Mouse (Mus musculus): ENCODE measurements at regions not wholly inside any gene's neighbourhood (a gene's known extent, or its start where the extent isn't known, plus 50 kb on each side); places are given as distances from the start of the nearest gene placed in this dataset.

- H3K36me3 ChIP-seq (ENCODE audit: control insufficient read depth, insufficient read depth, low read length), result no peaks in the 10 kb centered on the region
- 85% methylated on average over 1 of the region's 1 CpGs for WGBS
Measured at GRCm38 (mm10) chr5:101441782-101442181, 223.0 kb downstream of the Nkx6-1 start.

GRCm38 (mm10) chr5:101437666-101438299 lies 227.0 kb downstream of the Nkx6-1 start:
- WGBS, result 75% methylated on average over 14 of the region's 14 CpGs
- DNase-seq (ENCODE audit: low spot score) (no peak), ATAC-seq (ENCODE audit: low FRiP score) (no peak)
- no peaks in the 10 kb centered on the region for H3K36me3 ChIP-seq (ENCODE audit: control insufficient read depth, insufficient read depth, low read length)
- no peaks in the 10 kb centered on the region for H3K27me3 ChIP-seq (ENCODE audit: control insufficient read depth, insufficient read depth, low read length)
- H3K4me3 ChIP-seq (ENCODE audit: low read depth, low read length), result no peak overlapping the region
- H3K9me3 ChIP-seq (ENCODE audit: control insufficient read depth, low read length), result no peaks in the 10 kb centered on the region
- no peaks in the 10 kb centered on the region for H3K4me1 ChIP-seq (replicated peaks; ENCODE audit: control insufficient read depth, insufficient read depth, low read length)
- H3K9ac ChIP-seq (ENCODE audit: low read depth, low read length), result no peak overlapping the region
- no peak overlapping the region for H3K27ac ChIP-seq (ENCODE audit: low read depth, low read length)
- no peak overlapping the region for H3K4me2 ChIP-seq (replicated peaks; ENCODE audit: low read depth, low read length)

More at GRCm38 (mm10) chr5:101441782-101442181, 223.0 kb downstream of the Nkx6-1 start:
- no peaks in the 10 kb centered on the region for H3K9me3 ChIP-seq (ENCODE audit: control insufficient read depth, low read length)
- H3K4me1 ChIP-seq (replicated peaks; ENCODE audit: control insufficient read depth, insufficient read depth, low read length), result no peaks in the 10 kb centered on the region
- H3K27ac ChIP-seq (ENCODE audit: low read depth, low read length), result no peak overlapping the region
- H3K4me2 ChIP-seq (replicated peaks; ENCODE audit: low read depth, low read length), result no peak overlapping the region
- no peak overlapping the region for H3K4me3 ChIP-seq (ENCODE audit: low read depth, low read length)
- DNase-seq (ENCODE audit: low spot score) (peak; percentile 33), ATAC-seq (ENCODE audit: low FRiP score) (no peak)
- H3K27me3 ChIP-seq (ENCODE audit: control insufficient read depth, insufficient read depth, low read length), result no peaks in the 10 kb centered on the region; the same call in 1 of the 2 replicates
- H3K9ac ChIP-seq (ENCODE audit: low read depth, low read length), result no peak overlapping the region

- 15% methylated on average over 13 of the region's 13 CpGs for WGBS
- H3K4me2 ChIP-seq (replicated peaks; ENCODE audit: low read depth, low read length), result 0 out of 2 replicates have a peak overlapping the region, but pooled peaks have one; percentile 19
- no peaks in the 10 kb centered on the region for H3K36me3 ChIP-seq (ENCODE audit: control insufficient read depth, insufficient read depth, low read length)
- H3K9me3 ChIP-seq (ENCODE audit: control insufficient read depth, low read length), result no peaks in the 10 kb centered on the region
- peaks cover 4% of the 10 kb centered on the region for H3K4me1 ChIP-seq (replicated peaks; ENCODE audit: control insufficient read depth, insufficient read depth, low read length)
- ATAC-seq (ENCODE audit: low FRiP score) (peak; percentile 96), DNase-seq (ENCODE audit: low spot score) (peak; percentile 70)
- peak overlapping the region; percentile 34; the same call in 1 of the 2 replicates for H3K27ac ChIP-seq (ENCODE audit: low read depth, low read length)
- H3K27me3 ChIP-seq (ENCODE audit: control insufficient read depth, insufficient read depth, low read length), result peaks cover 18% of the 10 kb centered on the region
- H3K4me3 ChIP-seq (ENCODE audit: low read depth, low read length), result no peak overlapping the region
- H3K9ac ChIP-seq (ENCODE audit: low read depth, low read length), result no peak overlapping the region
Measured at GRCm38 (mm10) chr5:101426067-101426771, 238.6 kb downstream of the Nkx6-1 start.

- no peak overlapping the region for H3K27ac ChIP-seq (ENCODE audit: low read depth, low read length)
- DNase-seq (ENCODE audit: low spot score) (no peak), ATAC-seq (ENCODE audit: low FRiP score) (no peak)
- H3K4me3 ChIP-seq (ENCODE audit: low read depth, low read length), result no peak overlapping the region
- no peak overlapping the region for H3K4me2 ChIP-seq (replicated peaks; ENCODE audit: low read depth, low read length)
- WGBS, result 72% methylated on average over 5 of the region's 5 CpGs
- H3K36me3 ChIP-seq (ENCODE audit: control insufficient read depth, insufficient read depth, low read length), result no peaks in the 10 kb centered on the region
- no peaks in the 10 kb centered on the region for H3K9me3 ChIP-seq (ENCODE audit: control insufficient read depth, low read length)
- no peaks in the 10 kb centered on the region for H3K4me1 ChIP-seq (replicated peaks; ENCODE audit: control insufficient read depth, insufficient read depth, low read length)
- H3K9ac ChIP-seq (ENCODE audit: low read depth, low read length), result no peak overlapping the region
- no peaks in the 10 kb centered on the region for H3K27me3 ChIP-seq (ENCODE audit: control insufficient read depth, insufficient read depth, low read length)
Measured at GRCm38 (mm10) chr5:101384316-101384715, 280.5 kb downstream of the Nkx6-1 start.

GRCm38 (mm10) chr5:101381361-101381760 lies 283.4 kb downstream of the Nkx6-1 start:
- Histone ChIP-seq H3K27ac (ENCODE audit: low read depth, low read length) (no peak overlapping the region), H3K27me3 (ENCODE audit: control insufficient read depth, insufficient read depth, low read length) (no peaks in the 10 kb centered on the region), H3K9ac (ENCODE audit: low read depth, low read length) (no peak overlapping the region), H3K9me3 (ENCODE audit: control insufficient read depth, low read length) (no peaks in the 10 kb centered on the region), H3K4me1 (replicated peaks; ENCODE audit: control insufficient read depth, insufficient read depth, low read length) (no peaks in the 10 kb centered on the region), H3K4me2 (replicated peaks; ENCODE audit: low read depth, low read length) (no peak overlapping the region), H3K4me3 (ENCODE audit: low read depth, low read length) (no peak overlapping the region), H3K36me3 (ENCODE audit: control insufficient read depth, insufficient read depth, low read length) (no peaks in the 10 kb centered on the region)
- DNase-seq (ENCODE audit: low spot score) (no peak), ATAC-seq (ENCODE audit: low FRiP score) (no peak)
- WGBS, result 81% methylated on average over 8 of the region's 8 CpGs

GRCm38 (mm10) chr5:101376657-101377056 lies 288.1 kb downstream of the Nkx6-1 start:
- no peak overlapping the region for H3K9ac ChIP-seq (ENCODE audit: low read depth, low read length)
- 88% methylated on average over 6 of the region's 6 CpGs for WGBS
- H3K9me3 ChIP-seq (ENCODE audit: control insufficient read depth, low read length), result no peaks in the 10 kb centered on the region
- no peaks in the 10 kb centered on the region for H3K27me3 ChIP-seq (ENCODE audit: control insufficient read depth, insufficient read depth, low read length)
- no peak overlapping the region for H3K4me3 ChIP-seq (ENCODE audit: low read depth, low read length)
- no peak for ATAC-seq (ENCODE audit: low FRiP score)
- H3K4me2 ChIP-seq (replicated peaks; ENCODE audit: low read depth, low read length), result no peak overlapping the region
- H3K27ac ChIP-seq (ENCODE audit: low read depth, low read length), result no peak overlapping the region
- no peaks in the 10 kb centered on the region for H3K4me1 ChIP-seq (replicated peaks; ENCODE audit: control insufficient read depth, insufficient read depth, low read length)
- H3K36me3 ChIP-seq (ENCODE audit: control insufficient read depth, insufficient read depth, low read length), result no peaks in the 10 kb centered on the region
- no peak for DNase-seq (ENCODE audit: low spot score)

GRCm38 (mm10) chr5:101374129-101374528 lies 290.7 kb downstream of the Nkx6-1 start:
- H3K36me3 ChIP-seq (ENCODE audit: control insufficient read depth, insufficient read depth, low read length), result no peaks in the 10 kb centered on the region
- peaks cover 7% of the 10 kb centered on the region; the same call in 1 of the 2 replicates for H3K27me3 ChIP-seq (ENCODE audit: control insufficient read depth, insufficient read depth, low read length)
- H3K4me2 ChIP-seq (replicated peaks; ENCODE audit: low read depth, low read length), result no peak overlapping the region
- ATAC-seq (ENCODE audit: low FRiP score) (no peak), DNase-seq (ENCODE audit: low spot score) (no peak)
- no peak overlapping the region for H3K9ac ChIP-seq (ENCODE audit: low read depth, low read length)
- no peaks in the 10 kb centered on the region for H3K9me3 ChIP-seq (ENCODE audit: control insufficient read depth, low read length)
- H3K27ac ChIP-seq (ENCODE audit: low read depth, low read length), result no peak overlapping the region
- no peak overlapping the region for H3K4me3 ChIP-seq (ENCODE audit: low read depth, low read length)
- 75% methylated on average over 2 of the region's 2 CpGs for WGBS
- no peaks in the 10 kb centered on the region for H3K4me1 ChIP-seq (replicated peaks; ENCODE audit: control insufficient read depth, insufficient read depth, low read length)

GRCm38 (mm10) chr5:101372204-101372603 lies 292.6 kb downstream of the Nkx6-1 start:
- Histone ChIP-seq H3K9ac (ENCODE audit: low read depth, low read length) (no peak overlapping the region), H3K4me3 (ENCODE audit: low read depth, low read length) (no peak overlapping the region), H3K36me3 (ENCODE audit: control insufficient read depth, insufficient read depth, low read length) (no peaks in the 10 kb centered on the region), H3K9me3 (ENCODE audit: control insufficient read depth, low read length) (no peaks in the 10 kb centered on the region), H3K4me1 (replicated peaks; ENCODE audit: control insufficient read depth, insufficient read depth, low read length) (no peaks in the 10 kb centered on the region), H3K4me2 (replicated peaks; ENCODE audit: low read depth, low read length) (no peak overlapping the region), H3K27ac (ENCODE audit: low read depth, low read length) (no peak overlapping the region), H3K27me3 (ENCODE audit: control insufficient read depth, insufficient read depth, low read length) (peaks cover 8% of the 10 kb centered on the region; the same call in 1 of the 2 replicates)
- DNase-seq (ENCODE audit: low spot score) (no peak), ATAC-seq (ENCODE audit: low FRiP score) (no peak)
- WGBS, result 79% methylated on average over 8 of the region's 8 CpGs

GRCm38 (mm10) chr5:101365364-101365763 lies 299.4 kb downstream of the Nkx6-1 start:
- Histone ChIP-seq H3K27me3 (ENCODE audit: control insufficient read depth, insufficient read depth, low read length) (peaks cover 30% of the 10 kb centered on the region), H3K27ac (ENCODE audit: low read depth, low read length) (no peak overlapping the region)
- WGBS, result 11% methylated on average over 11 of the region's 11 CpGs

More at GRCm38 (mm10) chr5:101365364-101365763, 299.4 kb downstream of the Nkx6-1 start:
- H3K9ac ChIP-seq (ENCODE audit: low read depth, low read length), result no peak overlapping the region
- no peak overlapping the region for H3K4me2 ChIP-seq (replicated peaks; ENCODE audit: low read depth, low read length)
- no peaks in the 10 kb centered on the region for H3K9me3 ChIP-seq (ENCODE audit: control insufficient read depth, low read length)
- H3K36me3 ChIP-seq (ENCODE audit: control insufficient read depth, insufficient read depth, low read length), result no peaks in the 10 kb centered on the region
- no peaks in the 10 kb centered on the region for H3K4me1 ChIP-seq (replicated peaks; ENCODE audit: control insufficient read depth, insufficient read depth, low read length)
- peak; percentile 79 for DNase-seq (ENCODE audit: low spot score)
- no peak overlapping the region for H3K4me3 ChIP-seq (ENCODE audit: low read depth, low read length)
- ATAC-seq (ENCODE audit: low FRiP score), result 0 out of 2 replicates have a peak, but pooled peaks have one; percentile 54

Measured in hindbrain, embryonic 11.5 days (tissue).